Mouse (Mus musculus) skeletal muscle tissue, adult 2 months (tissue): ENCODE results near the gene Ttll6.

Experiments used
- DNase-seq: peaks from one replicate; pipeline ENCODE4 v3.0.0-alpha.2; 2012; ENCODE audit warnings: low read depth, low spot score

The Ttll6 gene

GRCm38 (mm10) chr11:96194961-96195640, 61.5 kb downstream of the Ttll6 start:
- DNase-seq, result no peak

GRCm38 (mm10) chr11:96195769-96196280, 62.2 kb downstream of the Ttll6 start:
- DNase-seq, result no peak

GRCm38 (mm10) chr11:96198642-96199041, 65.1 kb downstream of the Ttll6 start:
- DNase-seq, result no peak

DNA sequence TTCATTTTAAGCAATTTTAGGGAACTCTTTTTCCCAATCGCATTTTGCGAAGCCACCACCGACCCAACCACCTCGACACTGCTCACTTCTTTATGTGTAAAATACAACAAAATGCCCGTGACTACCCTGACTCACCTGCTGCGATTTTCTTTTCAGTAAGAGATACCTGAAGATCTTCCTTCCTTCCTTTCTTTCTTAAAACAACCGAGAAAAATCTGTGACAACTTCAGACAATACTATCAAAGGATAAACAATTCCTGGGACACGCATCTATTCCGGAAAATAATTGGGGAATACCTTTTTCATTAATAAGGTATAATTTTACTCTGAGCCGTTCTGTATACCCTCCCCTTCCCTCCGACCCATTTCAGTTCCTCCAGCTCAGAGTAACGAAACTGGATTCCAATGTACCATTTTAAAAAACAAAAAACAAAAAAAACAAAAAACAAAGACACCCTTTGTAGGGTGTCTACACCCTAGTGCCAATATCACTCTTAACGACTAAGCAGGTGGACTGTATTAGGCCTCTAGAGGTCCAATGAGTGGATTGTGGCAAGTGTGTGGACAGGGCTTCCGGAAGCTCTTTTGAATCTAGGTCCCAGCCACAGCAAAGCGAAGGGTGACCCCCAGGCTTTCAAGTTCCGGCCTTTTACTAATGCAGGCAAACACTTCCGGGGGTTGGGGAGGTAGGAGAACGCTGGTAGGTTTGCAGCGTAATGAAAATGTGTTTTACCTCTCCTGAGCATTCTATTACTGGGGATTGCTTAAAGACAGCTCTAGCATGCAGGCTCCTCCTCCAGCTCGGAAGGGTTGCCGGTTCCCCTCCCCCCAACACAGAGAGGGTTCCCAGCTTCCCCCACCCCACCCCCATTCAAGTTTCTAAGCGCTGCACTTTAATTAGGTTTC, 65.8 kb downstream of the Ttll6 start:
- DNase-seq, result no peak

DNA sequence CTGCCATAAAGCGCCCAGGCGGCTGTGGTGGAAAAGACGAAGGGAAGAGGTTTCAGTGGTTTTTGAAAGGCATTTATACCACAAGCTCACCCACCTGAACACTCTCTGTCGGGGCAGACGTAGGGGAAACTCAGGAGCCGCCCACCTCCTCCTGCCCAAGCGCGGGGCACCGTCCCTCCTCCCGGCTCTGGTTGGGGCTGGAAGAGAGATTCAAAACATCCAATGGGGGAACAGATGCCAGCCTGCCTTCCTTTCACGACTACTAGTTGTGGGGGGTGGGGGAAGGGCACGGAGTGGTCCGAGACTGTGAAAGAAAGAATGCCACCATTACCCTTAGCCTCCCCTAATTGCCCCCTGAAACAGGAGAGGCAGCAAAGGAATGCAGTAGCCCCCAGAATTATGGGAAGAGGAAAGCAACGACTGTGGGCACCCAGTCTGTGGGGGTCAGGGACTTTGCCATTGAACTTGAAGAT, 66.6 kb downstream of the Ttll6 start:
- no peak for DNase-seq

- DNase-seq, result no peak
These were observed 68.2 kb downstream of the Ttll6 start for GRCm38 (mm10) chr11:96201741-96202140.

- no peak for DNase-seq
These were observed 69.0 kb downstream of the Ttll6 start for GRCm38 (mm10) chr11:96202401-96203081.

- no peak for DNase-seq
These were observed 69.7 kb downstream of the Ttll6 start for GRCm38 (mm10) chr11:96203182-96203788.

DNA sequence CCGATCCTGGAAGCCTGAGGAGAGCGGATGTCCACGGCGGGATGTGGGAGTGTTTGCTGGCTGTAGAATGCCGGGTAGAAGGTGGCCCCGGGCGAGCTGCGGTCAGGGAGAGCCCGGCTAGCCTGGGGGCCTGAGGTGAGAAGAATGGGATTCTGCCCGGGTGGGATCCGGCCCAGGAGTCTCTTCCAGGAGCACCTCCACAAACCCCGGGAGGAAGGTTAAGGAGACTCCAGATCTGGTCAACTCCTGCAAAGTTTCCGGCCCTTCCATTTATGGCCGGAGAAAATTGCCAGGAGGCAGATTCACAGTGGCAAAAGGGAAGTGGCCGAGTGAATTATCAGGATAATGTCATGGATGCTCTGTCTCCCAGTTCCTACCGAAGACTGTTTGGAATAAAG, 70.2 kb downstream of the Ttll6 start:
- no peak for DNase-seq

GRCm38 (mm10) chr11:96204351-96204750, 70.8 kb downstream of the Ttll6 start:
- no peak for DNase-seq

- no peak for DNase-seq
These were observed 72.0 kb downstream of the Ttll6 start for GRCm38 (mm10) chr11:96205426-96206131.
